Mouse (Mus musculus) intestine, embryonic 15.5 days (tissue): ENCODE results near the gene Add3. TPM values are rescaled to one million over a fixed set of nuclear protein-coding genes. Genes with fewer than 3 reads are reported as not detected.
A peak's percentile ranks its signal among the peaks of the same experiment; 100 is the strongest.

ENCODE experiments used
- ATAC-seq: fragments of 200-750 bp; cut with Nextera tagmentation; 2 replicates; pipeline ENCODE4 v1.8.0; 2017; ENCODE audit warnings: moderate TSS enrichment, moderate library complexity
- H3K27ac ChIP-seq: fragments of 300-500 bp; sonication (generic); 2 replicates; pipeline ENCODE4 v1.5.1; 2015; ENCODE audit warnings: mild to moderate bottlenecking, inconsistent platforms
- H3K27me3 ChIP-seq: fragments of 300-500 bp; sonication (generic); replicated peaks from 2 replicates; pipeline ENCODE4 v1.6.1; 2015; ENCODE audit warnings: inconsistent platforms
- H3K36me3 ChIP-seq: fragments of 300-500 bp; sonication (generic); 2 replicates; pipeline ENCODE4 v1.6.1; 2015; ENCODE audit warnings: inconsistent platforms
- H3K4me1 ChIP-seq: fragments of 300-500 bp; sonication (generic); replicated peaks from 2 replicates; pipeline ENCODE4 v1.6.1; 2015; ENCODE audit warnings: inconsistent platforms
- H3K4me2 ChIP-seq: fragments of 300-500 bp; sonication (generic); replicated peaks from 2 replicates; pipeline ENCODE4 v1.6.1; 2015; ENCODE audit warnings: mild to moderate bottlenecking, inconsistent platforms
- H3K4me3 ChIP-seq: fragments of 300-500 bp; sonication (generic); replicated peaks from 2 replicates; pipeline ENCODE4 v1.5.1; 2015; ENCODE audit warnings: inconsistent platforms
- H3K9ac ChIP-seq: fragments of 300-500 bp; sonication (generic); 2 replicates; pipeline ENCODE4 v1.6.1; 2015; ENCODE audit warnings: inconsistent platforms
- H3K9me3 ChIP-seq: fragments of 300-500 bp; sonication (generic); 2 replicates; pipeline ENCODE4 v1.6.1; 2016; ENCODE audit warnings: inconsistent platforms
- WGBS: fragments of 180-500 bp; shearing (Covaris S2); methylation state at CpG from one replicate; pipeline ENCODE4 v1.1.7; 2015; 5-methylcytosine and 5-hydroxymethylcytosine counted together
- polyA plus RNA-seq: library from polyadenylated mRNA; unstranded; fragments of >200 nt; fragmentation: Nextera tagmentation; extraction: Ambion mirVana; gene quantifications from 2 replicates; pipeline ENCODE4 v1.2.1, GENCODE M21; 2015

Add3 gene
- polyA plus RNA-seq, 1 experiment from 2014 or later = 133 TPM

DNA sequence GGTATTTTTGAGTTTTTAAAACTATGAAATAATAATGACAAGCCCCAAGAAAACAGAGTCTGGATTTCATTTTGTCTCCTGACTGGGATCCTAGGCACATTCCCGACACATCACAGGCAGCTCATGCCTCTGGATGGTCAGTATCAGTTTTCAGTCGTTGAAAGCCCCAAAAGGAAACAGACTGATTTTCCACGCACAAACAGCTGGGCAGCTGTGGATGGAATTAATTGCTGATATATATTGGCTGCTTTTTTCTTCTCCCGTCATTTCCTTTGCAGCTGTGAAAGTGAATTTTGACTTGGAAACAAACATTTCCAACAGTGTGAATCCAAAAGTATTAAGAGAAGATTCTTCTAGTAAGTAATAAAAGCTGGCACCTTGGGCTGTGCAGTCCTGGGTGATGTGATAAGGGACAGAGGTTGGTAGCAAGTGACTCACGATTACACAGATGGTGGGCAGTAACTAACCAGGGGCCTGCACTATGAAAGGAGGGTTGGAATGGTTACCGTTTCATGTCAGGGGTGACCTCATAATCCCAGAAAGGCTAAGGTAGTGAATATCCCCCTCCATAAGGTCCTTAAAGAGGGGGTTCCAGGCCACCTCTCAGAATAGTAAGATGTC lies 51.7 kb downstream of the Add3 start:
- no peaks in the 10 kb centered on the region for H3K27me3 ChIP-seq
- 55% methylated on average over 6 of the region's 6 CpGs for whole genome bisulfite sequencing
- H3K9ac ChIP-seq = no peak overlapping the region
- no peak for ATAC-seq
- H3K4me2 ChIP-seq = no peak overlapping the region
- no peaks in the 10 kb centered on the region for H3K36me3 ChIP-seq
- peaks cover 7% of the 10 kb centered on the region; the same call in 1 of the 2 replicates for H3K4me1 ChIP-seq
- H3K4me3 ChIP-seq = no peak overlapping the region
- no peaks in the 10 kb centered on the region for H3K9me3 ChIP-seq
- H3K27ac ChIP-seq = no peak overlapping the region

- 87% methylated on average over 2 of the region's 2 CpGs for WGBS
- no peak overlapping the region for H3K4me2 ChIP-seq
- no peak overlapping the region for H3K4me3 ChIP-seq
- H3K36me3 ChIP-seq = no peaks in the 10 kb centered on the region
- no peaks in the 10 kb centered on the region for H3K9me3 ChIP-seq
- H3K27me3 ChIP-seq = no peaks in the 10 kb centered on the region
- H3K4me1 ChIP-seq = peaks cover 7% of the 10 kb centered on the region; the same call in 1 of the 2 replicates
- no peak overlapping the region for H3K9ac ChIP-seq
- no peak overlapping the region for H3K27ac ChIP-seq
- no peak for ATAC-seq
Measured at GRCm38 (mm10) chr19:53193190-53193589, 52.9 kb downstream of the Add3 start.

GRCm38 (mm10) chr19:53193964-53194582 lies 53.8 kb downstream of the Add3 start:
- 67% methylated on average over 11 of the region's 11 CpGs for WGBS
- no peak overlapping the region for H3K4me2 ChIP-seq
- H3K4me3 ChIP-seq = no peak overlapping the region
- no peaks in the 10 kb centered on the region for H3K27me3 ChIP-seq
- no peaks in the 10 kb centered on the region for H3K36me3 ChIP-seq
- peaks cover 7% of the 10 kb centered on the region; the same call in 1 of the 2 replicates for H3K4me1 ChIP-seq
- no peak for ATAC-seq
- no peaks in the 10 kb centered on the region for H3K9me3 ChIP-seq
- H3K9ac ChIP-seq = no peak overlapping the region
- no peak overlapping the region for H3K27ac ChIP-seq

GRCm38 (mm10) chr19:53194751-53195520 lies 54.7 kb downstream of the Add3 start:
- WGBS = 72% methylated on average over 9 of the region's 9 CpGs
- peaks cover 7% of the 10 kb centered on the region; the same call in 1 of the 2 replicates for H3K4me1 ChIP-seq
- H3K36me3 ChIP-seq = no peaks in the 10 kb centered on the region; the same call in 1 of the 2 replicates
- H3K4me2 ChIP-seq = no peak overlapping the region
- H3K9ac ChIP-seq = no peak overlapping the region
- no peaks in the 10 kb centered on the region for H3K9me3 ChIP-seq
- no peak overlapping the region for H3K27ac ChIP-seq
- no peak overlapping the region for H3K4me3 ChIP-seq
- ATAC-seq = no peak
- no peaks in the 10 kb centered on the region for H3K27me3 ChIP-seq

- Histone ChIP-seq H3K9ac (no peak overlapping the region), H3K4me1 (peaks cover 7% of the 10 kb centered on the region; the same call in 1 of the 2 replicates), H3K27ac (no peak overlapping the region), H3K9me3 (no peaks in the 10 kb centered on the region), H3K4me3 (no peak overlapping the region), H3K27me3 (no peaks in the 10 kb centered on the region), H3K4me2 (no peak overlapping the region), H3K36me3 (no peaks in the 10 kb centered on the region; the same call in none of the 2 replicates)
- ATAC-seq = no peak
- WGBS = 95% methylated on average over 10 of the region's 10 CpGs
Measured at GRCm38 (mm10) chr19:53196961-53197360, 56.7 kb downstream of the Add3 start.

GRCm38 (mm10) chr19:53197766-53198165 lies 57.5 kb downstream of the Add3 start:
- no peak overlapping the region for H3K4me3 ChIP-seq
- H3K27ac ChIP-seq = no peak overlapping the region
- H3K4me2 ChIP-seq = no peak overlapping the region
- H3K9me3 ChIP-seq = no peaks in the 10 kb centered on the region
- H3K27me3 ChIP-seq = no peaks in the 10 kb centered on the region
- 78% methylated on average over 7 of the region's 7 CpGs for WGBS
- ATAC-seq = no peak
- peaks cover 7% of the 10 kb centered on the region; the same call in 1 of the 2 replicates for H3K4me1 ChIP-seq
- no peaks in the 10 kb centered on the region; the same call in none of the 2 replicates for H3K36me3 ChIP-seq
- H3K9ac ChIP-seq = no peak overlapping the region

DNA sequence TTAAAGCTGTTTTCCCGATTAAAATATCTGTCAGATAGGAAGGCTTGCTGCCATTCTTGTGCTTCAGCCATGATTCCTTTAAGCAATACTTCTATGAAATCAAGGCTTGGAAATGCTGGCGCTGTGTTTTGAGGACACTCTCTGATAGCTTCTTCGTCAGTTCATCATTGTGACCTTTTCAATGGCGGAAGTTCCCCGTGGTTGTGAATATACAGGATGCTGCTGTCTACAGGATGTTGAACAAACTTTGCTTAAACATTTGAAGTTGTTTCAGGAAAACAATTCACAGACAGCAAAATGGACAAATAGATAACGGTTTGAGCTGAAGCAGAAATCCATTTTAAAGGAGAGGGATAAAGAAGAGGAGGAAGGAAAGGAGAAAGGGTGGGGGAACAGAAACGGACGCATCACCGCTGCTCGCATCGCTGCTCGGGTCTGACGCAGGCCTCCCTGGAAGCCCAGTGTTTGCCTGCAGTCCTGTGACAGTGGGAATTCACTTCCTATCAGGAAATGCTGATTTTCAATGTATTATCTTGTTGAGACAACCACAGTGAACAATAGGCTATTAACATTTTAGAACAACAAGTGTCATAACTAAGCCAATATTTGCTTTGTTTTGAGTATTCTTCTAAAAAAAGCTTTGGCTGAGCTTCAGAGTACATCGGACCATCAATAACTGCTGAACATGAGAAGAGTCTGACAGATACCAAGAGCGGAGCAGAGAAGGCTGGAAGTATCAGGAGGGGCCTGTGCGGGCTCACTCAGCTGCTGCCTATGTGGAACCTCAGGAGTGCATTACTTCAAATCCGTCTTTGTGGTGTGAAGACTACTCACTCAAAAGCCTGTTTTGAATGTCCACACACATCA lies 58.7 kb downstream of the Add3 start:
- 76% methylated on average over 17 of the region's 17 CpGs for WGBS
- H3K27me3 ChIP-seq = no peaks in the 10 kb centered on the region
- no peak overlapping the region for H3K4me2 ChIP-seq
- H3K36me3 ChIP-seq = no peaks in the 10 kb centered on the region; the same call in none of the 2 replicates
- peaks cover 6% of the 10 kb centered on the region; the same call in 1 of the 2 replicates for H3K4me1 ChIP-seq
- ATAC-seq = no peak
- no peak overlapping the region for H3K9ac ChIP-seq
- H3K27ac ChIP-seq = no peak overlapping the region
- H3K9me3 ChIP-seq = no peaks in the 10 kb centered on the region
- no peak overlapping the region for H3K4me3 ChIP-seq

DNA sequence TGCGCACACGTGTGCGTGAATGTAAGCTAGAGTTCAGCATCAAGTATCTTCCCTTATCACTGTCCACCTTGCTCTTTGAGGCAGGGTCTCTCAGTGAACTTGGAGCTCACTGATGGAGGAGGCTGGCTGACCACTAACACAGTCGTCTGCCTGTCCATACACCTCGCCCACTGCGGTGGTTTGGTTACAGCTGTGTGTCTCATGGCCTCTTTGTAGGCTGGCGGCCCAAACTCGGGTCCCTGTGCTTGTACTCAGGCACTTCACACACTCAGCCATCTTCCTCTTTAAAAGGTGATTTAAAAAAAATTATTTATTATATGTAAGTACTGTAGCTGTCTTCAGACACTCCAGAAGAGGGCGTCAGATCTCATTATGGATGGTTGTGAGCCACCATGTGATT lies 59.5 kb downstream of the Add3 start:
- no peaks in the 10 kb centered on the region for H3K9me3 ChIP-seq
- H3K4me3 ChIP-seq = no peak overlapping the region
- no peak for ATAC-seq
- no peak overlapping the region for H3K9ac ChIP-seq
- H3K27me3 ChIP-seq = no peaks in the 10 kb centered on the region
- WGBS = 91% methylated on average over 9 of the region's 9 CpGs
- H3K4me1 ChIP-seq = 0 out of 2 replicates have a peak, but pooled peaks cover 1% of the 10 kb centered on the region
- no peak overlapping the region for H3K27ac ChIP-seq
- no peaks in the 10 kb centered on the region; the same call in none of the 2 replicates for H3K36me3 ChIP-seq
- no peak overlapping the region for H3K4me2 ChIP-seq

- WGBS = 89% methylated on average over 1 of the region's 1 CpGs
- H3K9me3 ChIP-seq = no peaks in the 10 kb centered on the region
- H3K4me2 ChIP-seq = no peak overlapping the region
- no peak overlapping the region for H3K4me3 ChIP-seq
- H3K4me1 ChIP-seq = no peaks in the 10 kb centered on the region
- no peaks in the 10 kb centered on the region; the same call in none of the 2 replicates for H3K36me3 ChIP-seq
- no peak for ATAC-seq
- no peak overlapping the region for H3K9ac ChIP-seq
- H3K27ac ChIP-seq = no peak overlapping the region
- H3K27me3 ChIP-seq = no peaks in the 10 kb centered on the region
Measured at GRCm38 (mm10) chr19:53202116-53202515, 61.9 kb downstream of the Add3 start.

DNA sequence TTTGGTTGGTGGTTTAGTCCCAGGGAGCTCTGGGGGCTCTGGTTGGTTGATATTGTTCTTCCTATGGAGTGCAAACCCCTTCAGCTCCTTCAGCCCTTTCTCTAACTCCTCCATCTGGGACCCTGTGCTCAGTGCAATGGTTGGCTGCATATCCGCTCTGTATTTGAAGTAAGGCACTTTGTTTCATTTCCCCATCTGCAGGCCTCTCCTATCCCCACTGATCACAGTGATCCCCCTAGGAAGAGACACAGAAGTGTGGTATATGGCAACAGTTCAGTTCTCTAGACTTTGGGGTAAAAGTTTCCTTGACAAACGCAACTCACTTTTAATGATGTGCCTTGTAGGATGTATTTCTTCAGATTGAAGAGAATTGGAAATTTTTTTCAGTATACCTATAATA lies 66.7 kb downstream of the Add3 start:
- Histone ChIP-seq H3K9ac (no peak overlapping the region), H3K27me3 (no peaks in the 10 kb centered on the region), H3K9me3 (no peaks in the 10 kb centered on the region), H3K27ac (no peak overlapping the region), H3K36me3 (no peaks in the 10 kb centered on the region), H3K4me1 (0 out of 2 replicates have a peak, but pooled peaks cover 7% of the 10 kb centered on the region), H3K4me3 (no peak overlapping the region), H3K4me2 (no peak overlapping the region)
- ATAC-seq = no peak
- 91% methylated on average over 2 of the region's 2 CpGs for WGBS

- no peaks in the 10 kb centered on the region for H3K27me3 ChIP-seq
- H3K27ac ChIP-seq = no peak overlapping the region
- H3K36me3 ChIP-seq = no peaks in the 10 kb centered on the region
- H3K4me2 ChIP-seq = no peak overlapping the region
- no peak overlapping the region for H3K9ac ChIP-seq
- H3K4me1 ChIP-seq = 0 out of 2 replicates have a peak, but pooled peaks cover 7% of the 10 kb centered on the region
- H3K4me3 ChIP-seq = no peak overlapping the region
- H3K9me3 ChIP-seq = no peaks in the 10 kb centered on the region
- ATAC-seq = peak; percentile 90
- WGBS = 54% methylated on average over 7 of the region's 7 CpGs
Measured at GRCm38 (mm10) chr19:53208830-53209229, 68.6 kb downstream of the Add3 start.
